Mouse (Mus musculus) C2C12 (cell line): ENCODE results near the gene Apol10a.
"Not testable (repeated sequence)": the region's sequence is repeated elsewhere in the genome, so short reads cannot be mapped to it uniquely, and the experiment has no call there.

Experiments used
- CEBPB ChIP-seq: IDR thresholded peaks from one replicate; pipeline ENCODE4 v1.6.1; 2011; ENCODE audit warnings: low read depth, mild to moderate bottlenecking, control low read depth, moderate library complexity
- CTCF ChIP-seq: IDR thresholded peaks from one replicate; pipeline ENCODE4 v1.5.1; 2011; ENCODE audit not compliant: control insufficient read depth, insufficient read depth, insufficient read length
- FOSL1 ChIP-seq: IDR thresholded peaks from one replicate; pipeline ENCODE4 v1.8.0; 2011; ENCODE audit warnings: mild to moderate bottlenecking, low read length; ENCODE audit not compliant: poor library complexity, insufficient read depth, severe bottlenecking
- MAX ChIP-seq: IDR thresholded peaks from one replicate; pipeline ENCODE4 v1.6.1; 2011; ENCODE audit warnings: mild to moderate bottlenecking, control low read depth
- MYOD1 ChIP-seq: IDR thresholded peaks from one replicate; pipeline ENCODE4 v1.6.1; 2011; ENCODE audit warnings: low read depth; ENCODE audit not compliant: control insufficient read depth, insufficient read length
- MYOG ChIP-seq: IDR thresholded peaks from one replicate; pipeline ENCODE4 v1.6.1; 2011; ENCODE audit not compliant: control insufficient read depth, insufficient read length; ENCODE audit errors: extremely low read depth
- USF1 ChIP-seq: IDR thresholded peaks from one replicate; pipeline ENCODE4 v1.6.1; 2011; ENCODE audit warnings: low read depth, mild to moderate bottlenecking, control low read depth, moderate library complexity

DNA sequence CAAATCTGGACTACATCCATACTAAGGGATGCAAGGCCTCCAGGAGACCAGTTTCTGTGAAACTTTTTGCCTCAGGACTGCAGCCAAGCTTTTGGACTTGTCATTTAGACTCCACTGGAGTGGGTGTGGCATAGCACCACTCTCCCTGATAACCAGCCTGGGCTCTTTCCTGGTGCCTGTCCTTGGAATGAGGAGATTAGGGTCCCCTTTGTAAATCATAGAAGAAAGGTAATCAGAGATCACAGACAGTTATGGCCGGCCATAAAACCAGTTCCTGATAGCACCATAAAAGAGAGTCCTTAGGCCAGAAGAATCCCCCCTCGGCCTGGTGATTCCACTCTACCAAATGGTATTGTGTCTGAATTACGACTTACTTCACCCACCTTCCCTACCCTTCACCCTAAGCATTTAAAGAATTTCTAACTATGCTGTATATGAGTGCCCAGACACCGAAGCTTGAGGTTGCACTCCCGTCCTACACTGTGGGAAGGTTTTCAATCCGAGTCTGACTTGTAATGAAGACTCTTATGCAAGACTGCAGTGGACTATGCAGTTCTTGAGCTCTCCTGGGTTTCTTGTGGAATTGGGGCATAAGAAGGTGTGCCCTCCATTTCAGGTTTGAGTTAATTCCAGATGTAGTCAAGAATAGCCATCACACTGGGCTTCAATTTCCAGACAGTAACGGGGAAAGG, 2.0 kb upstream of the Apol10a start:
- not testable (repeated sequence) for TF ChIP-seq CTCF, MAX, USF1, MYOD1, FOSL1, MYOG, CEBPB
